Mouse (Mus musculus) gastrocnemius, postnatal 4 days (tissue): Measurements from ENCODE around the gene Hist1h2bf. TPM values are rescaled to one million over a fixed set of nuclear protein-coding genes. Genes with fewer than 3 reads are reported as not detected.
"Not testable (repeated sequence)": the region's sequence is repeated elsewhere in the genome, so short reads cannot be mapped to it uniquely, and the experiment has no call there.

Source experiments
- DNase-seq, 2 experiments: peaks; one replicate each; pipeline ENCODE4 v3.0.0; 2021 to 2022; ENCODE audit warnings: low spot score in 2 of 2, mixed read lengths in 2 of 2
- long read RNA-seq, 2 experiments: library from polyadenylated mRNA; stranded (forward); transcript quantifications; one replicate each; pipeline ENCODE4 v2.0.0; 2021
- total RNA-seq, 2 experiments: library from RNA; stranded (reverse); gene quantifications; 2 replicates each; pipeline ENCODE4 v1.2.3; 2021

The Hist1h2bf gene
- 100 to 1,000 TPM; 240 to 292 TPM for total RNA-seq
- long read RNA-seq, experiment 1: 0 reads
- long read RNA-seq, experiment 2: 0 reads

DNA sequence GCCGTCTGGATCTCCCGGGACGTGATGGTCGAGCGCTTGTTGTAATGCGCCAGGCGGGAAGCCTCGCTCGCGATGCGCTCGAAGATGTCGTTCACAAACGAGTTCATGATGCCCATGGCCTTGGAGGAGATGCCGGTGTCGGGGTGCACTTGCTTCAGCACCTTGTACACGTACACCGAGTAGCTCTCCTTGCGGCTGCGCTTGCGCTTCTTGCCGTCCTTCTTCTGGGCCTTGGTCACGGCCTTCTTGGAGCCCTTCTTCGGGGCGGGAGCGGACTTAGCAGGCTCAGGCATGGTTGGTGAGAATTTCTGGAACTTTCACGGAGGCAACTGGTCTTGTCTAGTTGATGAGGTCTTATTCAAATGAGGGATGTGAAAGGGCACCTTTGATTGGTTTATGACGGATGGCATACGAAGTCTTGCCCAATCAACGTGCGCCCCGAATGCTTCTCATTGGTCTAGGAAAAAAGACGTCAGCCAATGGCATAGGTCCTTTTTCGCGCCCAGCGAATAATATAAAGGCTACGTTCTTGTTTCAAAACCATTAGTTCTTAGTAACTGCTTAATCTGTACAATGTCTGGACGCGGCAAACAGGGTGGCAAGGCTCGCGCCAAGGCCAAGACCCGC is at the start of gene Hist1h2bf, which contains the start of gene Hist1h2ad:
Gene Hist1h2bf (minus strand): TSS at position 299 of the 627 bp plus-strand sequence.
Gene Hist1h2ad (plus strand): TSS at position 484 of the 627 bp plus-strand sequence.
- DNase-seq: peak; percentile 67 to 87

DNA sequence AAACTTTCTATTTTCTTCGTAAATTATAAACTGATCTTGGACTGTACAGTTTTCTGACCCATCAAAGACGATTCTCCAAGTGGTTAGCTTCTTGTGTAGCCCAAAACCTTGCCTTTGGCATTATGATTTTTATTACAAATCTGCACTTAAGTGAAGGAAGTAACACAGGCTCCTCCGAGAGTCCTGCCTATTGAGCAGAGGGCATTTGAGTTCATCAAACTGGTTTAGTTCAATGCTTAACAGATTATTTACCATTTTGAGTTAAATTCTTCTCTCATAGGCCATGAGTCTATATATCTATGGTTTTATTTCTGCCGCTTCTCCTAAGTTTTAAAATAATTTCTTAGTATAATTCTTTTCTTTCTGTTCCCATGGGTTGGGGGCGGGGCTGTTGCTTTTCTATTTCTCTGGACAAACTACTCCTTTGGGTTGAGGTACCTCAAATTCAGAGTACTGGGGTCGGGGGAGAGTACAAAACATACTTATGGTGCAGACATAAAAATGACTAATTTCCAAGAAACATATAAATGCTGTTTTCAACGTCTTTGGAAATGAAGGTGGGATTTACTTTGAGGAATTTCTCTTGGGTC is 49.0 kb upstream of the Hist1h2bf start:
- DNase-seq: no peak

DNA sequence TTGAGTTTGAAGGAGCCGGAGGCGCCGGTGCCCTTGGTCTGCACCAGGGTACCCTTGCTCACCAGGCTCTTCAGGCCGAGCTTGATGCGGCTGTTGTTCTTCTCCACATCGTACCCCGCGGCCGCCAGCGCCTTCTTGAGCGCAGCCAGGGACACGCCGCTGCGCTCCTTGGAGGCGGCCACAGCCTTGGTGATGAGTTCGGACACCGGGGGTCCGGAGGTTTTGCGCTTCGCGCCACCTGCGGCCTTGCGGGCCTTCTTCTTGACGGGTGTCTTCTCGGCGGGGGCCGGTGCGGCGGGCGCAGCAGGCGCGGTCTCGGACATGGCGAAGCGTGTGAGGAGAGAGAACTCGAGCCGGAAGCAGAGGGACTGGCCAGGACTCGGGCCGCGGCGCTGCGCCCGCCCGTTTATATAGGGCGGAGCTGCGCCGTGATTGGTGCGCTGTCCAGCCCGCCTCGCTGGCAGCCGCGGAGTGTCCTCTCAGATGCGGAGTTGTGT is 48.2 kb upstream of the Hist1h2bf start, which contains the start of gene Hist1h1e:
Gene Hist1h1e (minus strand): TSS at position 384 of the 497 bp plus-strand sequence.
- DNase-seq: peak; percentile 91 to 92

DNA sequence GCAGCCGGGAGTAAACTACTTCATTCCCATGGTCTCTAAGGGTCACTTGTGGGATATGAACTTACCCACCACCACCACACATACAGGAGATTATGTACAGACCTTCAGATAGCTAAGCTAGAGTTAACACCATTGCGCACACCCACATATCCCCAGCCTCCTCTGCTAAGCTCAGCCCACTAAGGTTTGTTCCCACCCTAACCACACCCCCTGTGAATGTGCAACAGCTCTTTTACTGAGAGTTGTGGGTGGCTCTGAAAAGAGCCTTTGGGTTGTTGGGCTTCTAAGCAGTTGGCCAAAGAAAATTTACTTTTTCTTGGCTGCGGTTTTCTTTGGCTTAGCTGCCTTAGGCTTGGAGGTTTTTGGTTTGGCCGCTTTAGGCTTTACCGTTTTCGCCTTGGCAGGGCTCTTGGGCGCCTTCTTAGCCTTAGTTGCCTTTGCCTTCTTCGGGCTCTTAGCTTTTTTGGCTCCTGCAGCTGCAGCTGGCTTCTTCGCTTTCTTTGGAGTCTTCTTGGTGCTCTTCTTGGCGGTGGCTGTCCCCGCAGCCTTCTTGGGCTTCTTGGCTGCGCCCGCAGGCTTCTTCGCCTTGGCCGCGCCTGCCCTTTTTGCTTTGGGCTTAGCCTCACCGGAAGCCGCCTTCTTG is 47.7 kb upstream of the Hist1h2bf start:
- peak; percentile 23 to 64 for DNase-seq

DNA sequence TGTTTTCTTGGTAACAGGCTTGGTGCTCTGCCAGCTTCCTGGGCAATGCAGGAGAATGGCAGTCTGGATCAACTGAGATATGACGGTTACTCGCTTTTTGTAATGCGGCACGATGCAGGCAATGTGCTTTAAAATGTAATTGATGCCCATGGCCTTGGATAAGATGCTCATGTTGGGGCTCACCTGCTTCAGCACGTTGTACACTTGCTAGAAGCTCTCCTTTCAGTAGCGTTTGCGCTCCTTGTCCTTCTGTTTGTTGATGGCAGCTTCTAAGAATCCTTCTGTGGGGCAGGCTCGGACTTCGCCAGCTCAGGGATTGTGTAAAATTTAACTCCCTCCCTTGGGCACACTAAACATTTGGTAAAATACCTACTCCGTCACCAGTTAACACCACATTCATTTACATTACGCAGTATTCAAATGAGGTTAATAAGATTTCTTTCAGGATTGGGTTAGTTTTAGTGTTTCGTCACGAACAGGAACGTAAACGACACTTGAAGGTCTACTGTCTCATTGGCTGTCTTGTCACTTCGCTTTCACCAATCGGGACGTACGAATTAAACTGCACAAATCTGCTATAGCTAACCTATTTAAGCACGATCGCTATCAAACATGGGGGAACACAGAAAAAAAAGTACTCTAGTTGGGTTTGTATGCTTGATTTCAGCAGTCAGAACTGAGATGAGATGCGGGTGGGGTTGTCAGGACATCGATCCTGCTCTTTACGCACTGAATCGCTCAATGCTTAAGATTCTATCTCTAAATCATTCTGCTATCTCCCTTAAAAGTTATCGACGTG is 46.9 kb upstream of the Hist1h2bf start, which contains the start of gene Hist1h2be:
Gene Hist1h2be (minus strand): TSS at position 392 of the 799 bp plus-strand sequence.
- DNase-seq: peak in 1 of 2 experiments; percentile 56

DNA sequence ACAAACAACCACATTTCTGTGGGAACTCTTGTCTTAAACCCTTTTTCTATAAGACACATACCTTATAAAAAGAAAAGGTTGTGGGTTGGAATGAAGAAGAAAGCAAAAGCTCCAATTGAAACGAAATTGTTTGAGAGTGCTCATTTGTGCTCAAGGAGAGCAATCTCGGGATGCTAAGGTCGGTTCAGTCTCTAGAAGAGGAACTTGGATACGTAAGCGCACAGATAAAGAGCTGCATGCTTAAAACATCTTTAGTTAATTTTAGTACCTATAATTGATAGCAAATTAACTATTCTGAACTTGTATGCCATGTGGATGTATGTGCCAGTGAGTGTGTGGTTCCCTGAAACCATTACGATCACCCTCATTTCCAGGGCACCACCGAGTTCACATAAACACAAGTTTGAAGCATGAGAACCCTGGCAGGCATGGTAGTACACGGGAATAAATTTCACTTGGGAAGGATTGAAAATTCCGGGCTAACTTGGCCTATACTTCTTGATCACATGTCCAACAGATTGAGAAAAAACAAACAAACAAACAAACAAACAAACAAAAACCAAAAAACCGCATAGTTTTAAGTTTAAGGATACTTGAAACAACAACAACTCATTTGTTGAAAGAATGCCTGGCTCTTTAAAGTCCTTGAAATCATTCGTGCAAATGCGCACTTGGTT is 46.2 kb upstream of the Hist1h2bf start:
- no peak for DNase-seq

DNA sequence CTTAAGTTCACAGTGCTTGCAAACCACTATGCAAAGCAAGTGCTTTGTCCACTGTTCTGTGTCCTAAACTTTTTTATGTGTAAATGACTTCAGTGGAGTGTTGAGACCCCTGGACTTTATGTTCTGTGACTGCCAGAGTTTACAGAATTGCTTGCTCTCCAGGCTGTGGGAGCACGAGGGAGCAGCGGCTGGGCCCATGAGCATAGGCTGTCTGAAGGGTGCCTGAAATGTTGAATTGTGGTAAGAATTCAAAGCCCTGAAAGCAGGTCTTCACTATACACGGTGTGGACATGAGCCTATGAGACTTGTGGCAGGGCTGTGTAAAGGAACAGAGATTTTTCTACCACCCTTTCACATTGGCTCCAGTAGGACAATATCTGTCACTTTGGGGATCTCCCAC is 37.6 kb upstream of the Hist1h2bf start:
- no peak for DNase-seq

DNA sequence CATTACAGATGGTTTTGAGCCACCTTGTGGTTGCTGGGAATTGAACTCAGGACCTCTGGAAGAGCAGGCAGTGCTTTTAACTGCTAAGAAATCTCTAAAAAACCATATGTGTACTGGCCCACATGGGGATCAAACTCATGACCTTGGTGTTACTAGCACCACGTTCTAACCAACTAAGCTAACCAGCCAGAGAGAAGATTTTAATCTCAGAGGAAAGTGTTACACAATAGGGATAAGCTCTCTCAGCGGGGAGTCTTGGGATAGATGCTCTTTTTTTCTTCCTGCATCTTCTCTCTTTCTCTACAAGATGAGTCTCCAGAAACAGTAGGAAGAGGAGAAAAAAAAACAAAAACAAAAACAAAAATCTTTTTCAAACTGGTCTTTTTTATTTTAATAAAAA is 36.4 kb upstream of the Hist1h2bf start:
- DNase-seq: no peak

DNA sequence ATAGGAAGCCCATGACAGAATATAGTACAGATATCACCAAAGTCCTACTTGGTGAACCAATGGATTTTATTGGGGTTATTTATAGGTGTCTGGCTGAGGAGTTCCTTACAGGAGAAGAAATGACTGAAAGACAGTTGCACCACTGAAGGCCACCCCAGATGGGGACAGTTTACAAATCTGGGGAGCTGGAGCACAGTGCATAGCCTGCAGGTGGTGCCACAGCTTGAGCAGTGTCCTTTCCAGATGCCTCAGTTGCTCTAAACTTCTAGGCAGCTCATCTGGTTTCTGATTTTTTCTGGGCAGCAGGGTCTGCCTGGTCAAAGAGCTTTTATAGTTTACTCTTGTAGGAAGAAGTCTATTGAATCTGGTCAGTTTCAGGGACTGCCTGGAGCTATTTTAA is 35.8 kb upstream of the Hist1h2bf start:
- no peak for DNase-seq

DNA sequence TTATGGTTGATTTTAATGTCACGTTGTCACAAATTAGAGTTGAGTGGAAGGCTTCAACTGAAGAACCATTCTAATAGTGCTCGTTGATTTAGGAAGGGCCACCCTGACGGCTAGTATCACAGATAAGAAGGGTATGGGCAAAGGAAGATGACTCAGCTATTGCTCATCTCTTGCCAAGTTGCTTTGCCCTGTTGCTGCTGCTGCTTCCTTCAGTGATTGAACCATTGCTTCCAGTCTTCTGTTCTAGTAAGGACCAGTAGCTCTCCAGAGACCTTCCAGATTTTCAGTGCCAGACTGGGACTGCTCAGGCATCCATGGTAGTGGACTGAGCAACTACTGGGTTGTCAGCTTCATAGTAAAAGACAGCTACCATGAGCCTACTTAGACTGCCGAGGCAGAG is 35.2 kb upstream of the Hist1h2bf start:
- no peak for DNase-seq

DNA sequence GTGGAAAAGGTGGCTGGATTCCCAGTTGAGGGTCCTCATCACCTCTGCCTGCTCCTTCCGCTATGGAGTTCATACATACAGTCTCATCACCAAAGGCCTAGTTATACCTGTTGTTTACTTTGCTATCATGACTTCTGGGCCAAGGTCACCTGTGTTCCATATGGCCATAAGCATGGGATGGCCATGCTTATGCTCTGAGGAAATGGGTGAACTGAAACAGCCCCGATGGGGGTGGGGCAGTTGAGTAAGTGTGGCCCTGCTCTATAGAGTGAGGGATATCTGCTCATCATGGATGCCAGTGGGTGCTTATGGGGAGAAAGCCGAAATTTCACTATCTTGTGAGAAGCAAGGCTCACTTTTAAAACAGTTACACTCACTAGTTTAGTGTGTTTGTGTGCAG is 31.1 kb upstream of the Hist1h2bf start:
- no peak for DNase-seq

DNA sequence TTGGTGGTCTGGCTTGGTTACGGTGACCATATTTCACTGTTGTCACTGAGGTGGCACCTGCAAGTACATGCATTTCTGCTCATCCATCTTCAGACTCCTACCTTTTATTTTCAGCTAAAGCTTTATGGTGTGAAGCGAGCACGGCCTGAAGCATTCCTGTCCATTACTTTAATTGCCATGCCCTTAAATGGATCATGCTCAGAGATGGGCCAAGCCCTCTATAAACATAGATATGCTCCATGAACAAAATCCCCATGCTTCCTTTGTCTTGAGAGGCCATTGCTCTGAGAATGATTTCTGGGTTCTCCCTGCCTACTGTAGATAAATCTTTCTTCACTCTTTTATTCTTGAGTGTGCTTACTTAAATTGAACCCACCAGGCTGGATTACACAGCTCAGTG is 30.5 kb upstream of the Hist1h2bf start:
- no peak for DNase-seq

DNA sequence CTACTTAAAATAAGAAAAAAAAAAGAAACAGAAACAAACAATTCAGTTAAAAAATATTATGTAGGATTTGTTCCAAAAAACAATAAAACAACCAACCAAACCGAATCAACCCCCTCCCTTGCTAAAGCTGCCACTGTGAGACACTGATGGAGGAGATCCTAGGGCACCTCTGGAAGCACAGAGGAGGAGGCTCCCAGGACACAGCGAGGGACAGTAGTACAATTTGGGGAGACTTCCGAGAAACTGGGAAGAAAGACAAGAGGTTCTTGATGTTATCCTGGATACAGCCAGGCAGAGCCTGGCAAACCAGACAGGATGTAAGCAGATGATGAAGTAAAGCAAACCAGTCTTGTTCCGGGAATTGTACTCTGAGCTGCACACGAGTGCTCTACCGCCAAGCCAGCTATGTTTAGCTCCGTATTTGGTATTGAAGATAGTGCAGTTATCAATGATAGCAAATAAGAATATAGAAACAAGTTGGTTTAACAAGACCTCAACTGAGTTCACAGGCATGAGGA is 29.2 kb upstream of the Hist1h2bf start:
- DNase-seq: no peak

DNA sequence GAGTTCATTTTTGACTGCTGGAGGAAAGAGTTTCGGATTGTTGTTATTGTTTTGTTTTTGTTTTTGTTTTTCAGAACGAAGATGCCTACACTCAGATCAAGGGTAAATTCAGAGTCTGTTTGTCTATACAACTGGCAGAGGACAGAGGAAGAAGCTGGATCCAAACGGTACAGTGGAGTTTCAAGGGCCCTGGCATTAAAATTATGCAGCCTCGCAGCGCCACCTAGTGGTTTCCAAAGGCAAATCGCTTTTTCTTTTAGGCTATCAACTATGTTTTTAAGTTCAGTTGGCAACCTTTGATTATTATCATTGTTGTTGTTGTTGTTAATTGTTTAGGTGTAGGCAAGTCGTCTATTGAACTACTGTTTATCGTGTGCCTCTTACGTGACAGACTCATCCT is 24.0 kb upstream of the Hist1h2bf start:
- DNase-seq: peak; percentile 48 to 78

DNA sequence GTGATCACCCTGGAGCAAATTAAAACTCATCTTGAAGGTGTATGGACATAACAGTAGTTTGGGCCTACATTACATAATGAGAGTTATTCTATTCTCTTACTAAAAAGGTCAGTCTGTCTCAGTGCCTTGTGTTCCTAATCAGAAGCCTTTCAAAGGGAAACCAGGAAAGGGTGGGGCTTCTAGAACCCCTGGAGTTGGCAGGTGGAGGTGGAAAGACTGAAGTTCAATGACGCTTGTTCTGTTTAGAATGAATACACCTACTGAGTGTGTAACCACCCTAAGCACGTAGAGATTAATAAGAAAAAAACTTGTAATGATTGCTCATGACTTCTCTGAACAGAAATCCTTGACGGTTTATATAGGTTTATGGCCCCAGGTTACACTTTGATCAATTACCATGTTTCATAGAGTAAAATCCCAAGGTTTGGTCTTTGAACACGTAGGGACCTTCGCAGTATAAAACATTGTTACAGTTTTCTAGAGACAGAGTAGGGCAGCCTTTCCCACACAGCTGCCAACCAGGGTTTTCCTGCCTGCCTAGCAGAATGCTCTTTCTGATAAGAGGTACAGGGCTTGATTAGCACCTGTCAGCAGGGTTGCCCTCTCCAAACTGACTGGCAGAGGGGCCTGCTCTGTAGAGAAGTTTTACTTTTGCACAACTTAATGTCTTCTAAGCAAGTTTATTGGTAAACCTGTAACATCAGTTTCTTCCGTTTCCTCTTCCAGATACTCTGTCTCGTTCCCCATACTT is 21.8 kb upstream of the Hist1h2bf start:
- no peak for DNase-seq

DNA sequence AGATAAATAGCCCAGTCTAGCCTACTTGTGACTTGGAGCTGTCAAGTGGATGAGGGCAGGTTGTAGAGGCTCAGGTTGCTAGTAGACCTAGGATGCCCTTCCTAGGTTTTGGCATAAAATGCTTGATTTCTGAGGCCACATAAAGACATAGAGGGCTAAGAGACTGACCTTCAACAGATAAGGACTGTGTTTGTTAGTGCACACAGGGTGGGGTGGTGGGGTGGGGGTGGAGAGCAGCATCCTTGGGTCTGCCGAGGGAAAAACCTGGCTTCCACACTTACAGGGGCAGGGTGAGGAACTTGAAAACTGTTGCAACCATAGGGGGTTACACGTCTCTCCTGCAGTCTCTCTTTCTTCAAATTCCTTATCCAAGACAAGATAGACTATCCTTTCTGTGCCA is 21.2 kb upstream of the Hist1h2bf start:
- no peak for DNase-seq

DNA sequence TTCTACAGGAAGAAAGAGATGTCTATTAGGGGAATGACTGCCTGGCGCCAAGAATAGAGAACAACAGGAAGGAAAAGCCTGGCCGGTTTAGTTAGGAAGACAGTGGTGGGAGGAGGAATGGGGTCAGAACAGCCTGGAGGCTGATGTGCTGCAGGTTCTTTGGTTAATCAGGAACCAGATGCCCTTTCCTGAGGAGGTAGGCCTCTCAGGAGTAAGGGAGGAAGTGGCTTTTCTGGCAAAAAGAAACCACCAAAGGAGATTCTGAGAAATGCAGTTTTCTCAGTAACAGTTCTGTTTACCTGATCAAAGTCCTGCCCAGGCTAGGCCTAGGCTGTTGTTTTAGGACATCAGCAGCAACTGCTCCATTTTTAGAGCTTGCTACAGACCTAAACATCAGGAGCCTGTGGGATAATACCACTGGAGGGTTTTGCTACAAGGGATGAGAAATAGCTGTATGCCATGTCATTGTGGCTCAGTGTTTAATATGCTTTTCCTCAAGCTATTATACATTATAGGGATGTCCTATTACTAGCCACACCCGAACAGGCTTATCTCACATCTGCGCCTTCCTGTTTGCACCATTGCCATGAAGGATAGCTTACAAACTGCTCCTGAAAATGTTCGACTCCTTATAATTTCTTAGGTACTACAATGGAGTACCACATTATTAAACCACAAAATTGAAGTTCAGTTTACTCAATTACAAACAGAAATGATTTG is 19.2 kb upstream of the Hist1h2bf start:
- no peak for DNase-seq

DNA sequence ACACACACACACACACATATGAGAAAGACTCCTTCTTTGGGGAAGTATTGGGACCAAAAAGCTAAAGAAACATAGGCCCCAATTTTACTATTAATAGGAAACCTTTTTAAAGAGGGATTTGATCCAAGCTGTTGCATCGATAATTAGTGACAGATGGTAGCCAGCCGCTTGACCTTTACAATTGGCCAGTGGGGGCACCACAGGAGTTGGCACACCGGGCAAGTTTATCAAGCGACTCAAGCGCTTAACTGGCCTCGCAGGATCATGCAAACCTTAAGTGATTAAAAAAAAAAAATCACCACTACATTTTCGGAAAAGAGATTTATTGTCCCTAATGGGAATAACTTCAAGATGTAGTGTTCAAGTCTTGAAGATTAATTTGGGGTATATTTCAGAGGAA is 18.6 kb upstream of the Hist1h2bf start:
- DNase-seq: no peak

DNA sequence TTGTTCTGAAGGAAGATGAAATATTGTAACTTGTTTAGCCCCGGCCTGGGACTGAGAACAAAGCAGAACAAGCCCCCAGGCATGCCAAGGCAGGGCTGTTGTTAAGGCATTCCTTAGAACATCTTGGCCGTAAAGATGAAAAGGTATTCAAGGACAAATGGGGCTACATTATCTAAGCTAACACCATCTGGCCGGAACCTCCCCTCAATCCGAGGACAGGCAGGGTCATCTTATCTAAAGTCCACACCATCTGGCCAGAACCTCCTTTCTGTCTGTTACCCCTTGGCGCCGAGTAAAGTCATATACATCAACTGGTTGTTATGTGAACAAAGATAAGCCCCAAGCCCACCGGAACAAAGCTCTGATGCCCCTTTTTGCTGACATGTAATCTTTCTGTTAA is 17.9 kb upstream of the Hist1h2bf start:
- DNase-seq: not testable (repeated sequence)
